8 mouse cellular contexts compared by ENCODE assay signal in the genomic region with DNA sequence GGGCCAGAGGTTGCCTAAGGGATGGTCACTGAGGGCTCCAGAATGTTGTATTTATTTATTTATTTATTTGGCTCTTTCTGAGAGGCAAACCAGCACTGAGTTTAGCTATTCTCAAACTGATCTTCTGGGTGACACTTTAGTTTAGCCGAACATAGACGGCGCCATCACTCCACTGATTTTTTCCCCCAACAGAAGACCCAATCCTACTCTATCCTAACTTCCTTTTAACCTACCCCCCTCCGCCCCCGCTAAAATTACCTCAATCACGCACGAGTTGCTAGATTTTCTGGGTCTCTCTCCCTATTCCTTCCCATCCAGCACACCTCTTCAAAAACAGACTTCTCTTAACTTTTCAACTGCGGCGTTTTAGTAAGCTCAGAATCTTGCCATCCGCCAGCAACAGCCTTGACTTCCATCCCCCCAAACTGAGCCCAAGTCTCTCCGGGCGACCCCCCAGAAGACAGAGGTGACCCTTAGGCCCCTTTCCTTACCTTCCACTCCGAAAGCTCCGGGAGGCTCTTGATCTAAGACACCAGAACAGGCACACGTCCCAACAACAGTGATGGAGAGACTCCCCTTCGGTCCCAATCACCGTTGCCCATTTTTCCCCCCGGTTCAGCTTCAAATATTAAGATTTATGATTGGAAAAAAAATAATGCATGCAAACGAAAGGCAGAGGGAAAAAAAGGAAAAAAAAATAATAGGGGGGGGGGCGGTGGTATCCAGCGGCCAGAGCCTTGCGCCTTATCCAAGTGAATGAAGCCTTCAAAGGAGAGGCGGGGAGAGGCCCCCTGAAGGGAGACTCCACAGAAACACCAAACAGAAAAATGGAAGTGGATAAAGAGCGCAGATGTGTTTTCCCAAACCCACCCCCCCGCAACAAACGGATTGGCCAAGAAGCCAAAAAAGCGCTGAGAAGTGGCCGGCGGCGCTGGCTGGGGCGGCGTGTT. TPM values are rescaled to one million over a fixed set of nuclear protein-coding genes. Genes with fewer than 3 reads are reported as not detected.
DNase-seq lines count a peak whose midpoint lies in the region; ATAC-seq lines count a peak whose summit lies in the region.

Gene Adgrb3, minus strand, starts transcription at position 737 of the 950 bp plus-strand sequence.

- H3K27ac ChIP-seq in heart, embryonic 14.5 days (replicated peaks in 1 of 2; ENCODE audit: control insufficient read depth in 1 of 2, insufficient read depth in 1 of 2, low read depth in 2 of 2, low read length in 2 of 2) = no peak within 1 kb of the TSS
- H3K27ac ChIP-seq in hindbrain, embryonic 16.5 days (ENCODE audit: low read depth, low read length) = peak within 1 kb of the TSS; percentile 95
- H3K27ac ChIP-seq in liver, embryonic 12.5 days = no peak within 1 kb of the TSS

- peaks cover 0 to 2% of the 10 kb centered on the region in 2 experiments; a peak in 2 of 4 replicates for H3K4me1 ChIP-seq in heart, embryonic 14.5 days (ENCODE audit: control insufficient read depth in 2 of 2, insufficient read depth in 2 of 2, low read length in 2 of 2)
- H3K4me1 ChIP-seq in hindbrain, embryonic 16.5 days (ENCODE audit: control insufficient read depth, insufficient read depth, low read depth, low read length) = peaks cover 18% of the 10 kb centered on the region
- no peaks in the 10 kb centered on the region for H3K4me1 ChIP-seq in liver, embryonic 12.5 days

- H3K27me3 ChIP-seq in heart, embryonic 14.5 days (ENCODE audit: control insufficient read depth, insufficient read depth, low read length) = peaks cover 51% of the 10 kb centered on the region
- no peaks in the 10 kb centered on the region for H3K27me3 ChIP-seq in hindbrain, embryonic 16.5 days (replicated peaks; ENCODE audit: control insufficient read depth, insufficient read depth, low read length)
- peaks cover 42% of the 10 kb centered on the region for H3K27me3 ChIP-seq in liver, embryonic 12.5 days (replicated peaks)

- peak within 1 kb of the TSS; percentile 53 to 63 for H3K4me3 ChIP-seq in heart, embryonic 14.5 days (ENCODE audit: control insufficient read depth in 1 of 2, insufficient read depth in 1 of 2, low read depth in 1 of 2, low read length in 2 of 2)
- H3K4me3 ChIP-seq in hindbrain, embryonic 16.5 days (ENCODE audit: low read length) = peak within 1 kb of the TSS; percentile 67
- peak within 1 kb of the TSS; percentile 46 for H3K4me3 ChIP-seq in liver, embryonic 12.5 days

- no peaks in the 10 kb centered on the region for H3K9me3 ChIP-seq in heart, embryonic 14.5 days (ENCODE audit: control insufficient read depth, low read length)
- H3K9me3 ChIP-seq in hindbrain, embryonic 16.5 days (ENCODE audit: control insufficient read depth, low read length) = no peaks in the 10 kb centered on the region
- H3K9me3 ChIP-seq in liver, embryonic 12.5 days (replicated peaks) = no peaks in the 10 kb centered on the region

- DNase-seq in heart, postnatal 36 days = no peak
- peak; percentile 30 to 47 for DNase-seq in cerebellum, postnatal 36 days
- peak; percentile 30 for DNase-seq in right cerebral cortex, postnatal 4 days
- no peak for DNase-seq in adrenal gland, adult 18-20 months (ENCODE audit: low spot score in 2 of 2)
- no peak for DNase-seq in adrenal gland, adult (ENCODE audit: inconsistent age in 2 of 2, low spot score in 1 of 2)

- WGBS in heart, embryonic 14.5 days = 3% methylated on average over 31 of the region's 32 CpGs
- under 1% methylated on average over 31 of the region's 32 CpGs for WGBS in hindbrain, embryonic 16.5 days
- 8% methylated on average over 31 of the region's 32 CpGs for WGBS in liver, embryonic 12.5 days (ENCODE audit: insufficient replicate concordance)

- ATAC-seq in heart, embryonic 14.5 days (ENCODE audit: insufficient number of reproducible peaks, insufficient read depth, low FRiP score, low read depth) = no peak
- ATAC-seq in hindbrain, embryonic 16.5 days = peak; percentile 37
- no peak for ATAC-seq in liver, embryonic 12.5 days

- no peaks in the 10 kb centered on the region for H3K36me3 ChIP-seq in heart, embryonic 14.5 days (ENCODE audit: control insufficient read depth, insufficient read depth, low read length)
- no peaks in the 10 kb centered on the region for H3K36me3 ChIP-seq in hindbrain, embryonic 16.5 days (ENCODE audit: control insufficient read depth, insufficient read depth, low read length)
- H3K36me3 ChIP-seq in liver, embryonic 12.5 days = no peaks in the 10 kb centered on the region

- peak within 1 kb of the TSS; percentile 95 for H3K4me2 ChIP-seq in heart, embryonic 14.5 days (ENCODE audit: low read length)
- H3K4me2 ChIP-seq in hindbrain, embryonic 16.5 days (ENCODE audit: low read length) = peak within 1 kb of the TSS; percentile 84
- H3K4me2 ChIP-seq in liver, embryonic 12.5 days = peak within 1 kb of the TSS; percentile 58

- intact Hi-C loops in heart, postnatal 36 days (cut with DNase I) = no loop called here

- peak within 1 kb of the TSS; percentile 7; the same call in 1 of the 2 replicates for H3K9ac ChIP-seq in heart, embryonic 14.5 days (ENCODE audit: low read length)
- H3K9ac ChIP-seq in hindbrain, embryonic 16.5 days (ENCODE audit: low read depth, low read length) = peak within 1 kb of the TSS; percentile 90
- no peak within 1 kb of the TSS for H3K9ac ChIP-seq in liver, embryonic 12.5 days

RNA-seq across cellular contexts. Expression of gene Adgrb3, which starts in this region (rescaled TPM):
- polyA plus RNA-seq in heart, embryonic 14.5 days (2014; fragmentation: Nextera tagmentation; extraction: Ambion mirVana) = 0.20 and 0.58 TPM in 2 replicates
- total RNA-seq in heart, postnatal 36 days (2021) = not detected
- polyA plus RNA-seq in hindbrain, embryonic 16.5 days (2015; fragmentation: Nextera tagmentation; extraction: Ambion mirVana) = 52.9 and 54.7 TPM in 2 replicates
- polyA plus RNA-seq in liver, embryonic 12.5 days (2016; fragmentation: Nextera tagmentation; extraction: Ambion mirVana) = 0.07 and 0.08 TPM in 2 replicates
- total RNA-seq in adrenal gland, adult 18-20 months (2021) = under 1 TPM; 0.64 to 0.83 TPM

Comparison
In these comparisons a context has a peak if more than half of its experiments do, and no peak if none do; other contexts are left out.
1. RNA of gene Adgrb3 (polyA plus RNA-seq): 52.9 to 54.7 TPM in hindbrain, embryonic 16.5 days; 0.20 to 0.58 TPM in heart, embryonic 14.5 days and 0.07 to 0.08 TPM in liver, embryonic 12.5 days; every median in the first group is over 10 times any median in the second.
2. DNase-seq: peak in cerebellum, postnatal 36 days (2 of 2) and right cerebral cortex, postnatal 4 days (single experiment); none in heart, postnatal 36 days (0 of 2), adrenal gland, adult 18-20 months (0 of 2) and adrenal gland, adult (0 of 2).
3. Peak in every context shown above with its lines, with median percentiles within 50 percentile points of each other: H3K4me2 ChIP-seq and H3K4me3 ChIP-seq.